Mouse (Mus musculus) thymus, postnatal 4 days (tissue): ENCODE data around the gene Etv6.

ENCODE experiments used
- DNase-seq: peaks from one replicate; pipeline ENCODE4 v3.0.0; 2021

The Etv6 gene

GRCm38 (mm10) chr6:134175059-134175458 is 139.6 kb downstream of the Etv6 start:
- DNase-seq, result no peak

- DNase-seq, result no peak
Measured at GRCm38 (mm10) chr6:134177196-134177595, 141.7 kb downstream of the Etv6 start.

DNA sequence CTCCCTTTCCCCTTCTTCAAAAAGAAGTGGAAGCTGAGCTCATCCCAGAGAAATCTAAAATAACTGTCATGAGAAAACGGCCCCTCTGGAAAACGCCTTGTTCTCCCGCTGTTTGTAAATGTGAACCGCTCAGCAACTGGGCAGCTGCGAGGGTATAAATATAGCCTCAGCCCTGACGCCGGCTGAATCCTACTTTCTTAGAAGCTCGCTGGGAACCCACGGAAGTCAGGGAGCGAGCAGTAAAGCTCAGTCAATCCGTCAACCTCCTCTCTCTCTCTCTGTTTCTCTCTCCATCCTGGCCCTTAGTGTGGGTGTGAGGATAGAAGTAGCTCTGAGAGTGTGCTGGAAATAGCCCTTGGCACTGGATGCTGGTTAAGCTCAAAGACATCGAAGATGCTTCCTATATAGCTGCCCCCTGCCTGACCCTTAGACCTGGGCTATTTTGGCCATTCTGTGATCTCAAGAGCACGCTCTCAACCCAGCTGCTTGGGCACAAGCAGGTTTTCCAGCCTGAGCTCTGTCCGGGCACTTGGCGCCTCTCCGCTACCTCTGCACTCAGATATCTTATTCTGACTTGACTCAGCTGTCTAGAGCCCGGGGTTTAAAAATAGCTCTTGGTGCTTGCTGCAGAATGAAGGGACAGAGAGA is 146.9 kb downstream of the Etv6 start:
- no peak for DNase-seq

DNA sequence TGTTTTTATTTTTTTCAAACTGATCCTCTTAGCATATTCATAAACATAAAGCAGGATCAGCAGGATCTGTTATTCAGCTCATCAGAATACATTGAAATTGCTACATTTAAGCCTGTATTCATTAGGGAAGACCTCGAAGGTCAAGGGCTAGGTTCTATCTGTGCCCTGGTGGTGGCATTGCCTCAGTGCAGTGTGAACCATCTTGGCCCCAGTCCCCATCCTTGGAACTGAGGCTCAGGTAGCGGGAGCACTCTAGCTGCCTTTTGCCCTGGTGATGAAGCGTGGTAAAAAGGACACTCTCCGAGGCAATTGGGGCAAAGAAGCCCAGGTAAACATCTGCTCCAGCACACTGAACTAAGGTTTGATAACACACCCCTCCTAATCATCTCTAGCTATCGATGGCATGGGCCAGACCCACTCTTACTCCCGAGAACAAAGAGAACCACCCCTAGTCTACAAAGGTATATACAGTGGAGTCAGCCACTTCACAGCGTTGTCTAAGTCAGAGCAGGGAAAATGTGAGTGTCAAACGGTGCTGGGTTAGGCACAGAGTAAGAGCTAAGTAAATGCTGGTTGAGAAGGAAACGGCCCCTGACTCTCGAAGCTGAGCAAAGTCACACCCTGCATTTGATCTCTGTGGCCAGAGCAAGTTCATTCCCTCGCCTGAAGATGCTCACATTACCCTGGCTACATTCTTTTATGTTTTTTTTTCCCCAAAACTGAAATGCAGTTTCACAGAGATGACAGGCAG is 148.3 kb downstream of the Etv6 start:
- no peak for DNase-seq

DNA sequence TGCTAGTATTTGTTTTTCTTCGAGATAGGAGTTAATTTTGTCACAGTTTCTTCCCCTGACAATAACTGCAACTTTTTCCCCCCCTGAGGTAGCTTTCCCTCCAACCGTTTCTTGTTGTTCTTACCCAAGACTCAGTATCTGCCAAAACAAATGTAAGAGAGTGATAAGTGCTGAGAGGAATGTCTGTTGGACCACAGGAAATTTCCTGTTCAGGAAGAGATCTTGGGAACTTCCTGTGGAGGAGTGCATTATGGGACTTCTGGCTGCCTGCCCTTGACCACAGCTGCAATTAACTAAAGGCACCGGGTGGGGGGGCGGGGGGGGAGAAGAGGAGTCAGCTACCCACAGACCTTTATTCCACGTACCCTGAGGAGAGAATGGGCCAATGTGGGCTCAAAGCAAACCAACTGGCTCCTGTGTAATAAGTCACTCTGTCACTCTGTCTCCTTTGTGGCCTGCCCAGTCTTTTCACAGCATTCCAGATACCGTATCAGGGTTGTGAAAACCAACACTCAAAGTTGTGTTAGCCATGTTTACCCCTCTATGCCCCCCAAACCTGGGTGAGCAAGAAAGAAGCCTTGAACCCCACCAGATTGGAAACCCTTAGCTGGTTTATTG is 150.9 kb downstream of the Etv6 start:
- DNase-seq, result no peak

- no peak for DNase-seq
Measured at GRCm38 (mm10) chr6:134188719-134189118, 153.2 kb downstream of the Etv6 start.

GRCm38 (mm10) chr6:134189174-134189573 is 153.7 kb downstream of the Etv6 start:
- no peak for DNase-seq

DNA sequence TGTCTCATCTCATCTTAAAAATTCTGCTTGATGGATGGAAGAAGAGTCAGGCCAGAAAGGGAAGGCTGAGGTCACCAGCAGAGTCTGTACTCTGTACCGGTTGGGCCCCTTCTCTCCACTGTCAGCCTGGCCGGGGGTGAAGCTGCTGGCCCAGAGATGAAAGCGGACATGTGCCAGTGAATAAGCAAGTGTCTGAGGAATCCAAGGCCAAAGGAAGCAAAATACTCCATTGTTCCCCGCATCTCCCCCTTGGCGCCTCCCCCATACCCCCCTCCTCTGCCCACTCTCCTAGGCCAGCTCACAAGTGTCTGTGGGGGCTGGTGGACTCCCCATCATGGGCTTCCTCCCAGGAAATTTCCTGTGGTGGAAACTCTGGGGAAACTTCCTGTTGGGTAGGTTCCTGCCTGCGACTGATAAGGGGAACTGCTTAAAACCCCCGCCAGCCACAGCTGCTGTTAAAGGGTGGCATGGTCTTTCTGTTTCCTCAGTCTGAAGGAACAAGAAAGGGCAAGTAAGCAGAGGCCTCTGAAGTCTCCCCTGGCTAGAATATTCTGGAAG is 154.2 kb downstream of the Etv6 start:
- DNase-seq, result peak; percentile 46

DNA sequence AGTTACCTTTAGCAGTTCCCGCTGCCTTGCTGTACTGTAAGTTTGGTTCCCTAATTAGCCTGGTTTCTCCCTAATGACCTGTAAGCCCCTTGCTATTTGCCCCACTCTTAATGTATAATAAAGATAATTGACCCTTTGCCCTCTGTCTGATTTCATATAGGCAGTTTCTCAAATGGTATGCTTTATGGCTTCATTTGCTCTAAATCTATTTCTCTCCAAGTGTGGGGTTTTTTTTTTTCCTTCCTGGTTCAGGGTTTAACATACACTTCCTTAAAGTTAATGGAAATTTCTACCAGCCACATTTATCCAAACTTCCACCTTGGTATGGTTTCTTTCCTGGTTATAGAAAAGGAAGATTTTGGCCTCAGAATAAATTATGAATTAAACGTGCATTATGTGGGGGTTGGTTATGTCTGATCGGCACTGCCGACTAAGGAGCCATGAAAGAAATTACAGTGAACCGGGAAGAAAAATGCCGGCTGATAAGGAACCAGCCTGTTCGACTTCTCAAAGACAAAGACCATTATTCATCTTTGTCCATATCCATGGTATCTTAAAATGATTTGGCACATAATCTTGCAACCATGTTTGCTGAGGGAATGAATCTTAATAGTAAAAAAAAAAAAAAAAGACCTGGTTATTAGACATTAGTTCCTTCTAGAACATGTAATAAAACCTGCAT is 155.2 kb downstream of the Etv6 start:
- DNase-seq, result no peak

- DNase-seq, result no peak
Measured at GRCm38 (mm10) chr6:134192710-134193109, 157.2 kb downstream of the Etv6 start.

DNA sequence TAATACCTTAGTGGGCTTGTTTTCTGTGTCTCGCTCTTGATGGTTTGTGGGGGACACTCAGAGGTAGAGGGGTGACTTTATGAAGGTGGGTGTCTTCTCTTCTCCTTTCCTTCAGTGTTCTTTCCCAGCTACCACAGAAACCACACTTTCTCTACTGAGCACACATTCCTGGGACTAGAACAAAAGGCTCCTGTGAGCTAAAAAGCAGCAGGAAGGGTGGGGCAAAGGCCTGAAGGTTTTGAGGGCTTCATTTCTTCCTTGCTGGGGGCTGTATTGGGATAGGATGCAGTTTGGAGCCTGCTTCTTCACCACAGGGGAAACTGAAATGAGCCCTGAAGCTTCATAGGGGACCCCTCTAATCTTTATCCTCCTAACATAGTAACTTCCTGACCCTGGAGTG is 164.4 kb downstream of the Etv6 start:
- DNase-seq, result no peak

DNA sequence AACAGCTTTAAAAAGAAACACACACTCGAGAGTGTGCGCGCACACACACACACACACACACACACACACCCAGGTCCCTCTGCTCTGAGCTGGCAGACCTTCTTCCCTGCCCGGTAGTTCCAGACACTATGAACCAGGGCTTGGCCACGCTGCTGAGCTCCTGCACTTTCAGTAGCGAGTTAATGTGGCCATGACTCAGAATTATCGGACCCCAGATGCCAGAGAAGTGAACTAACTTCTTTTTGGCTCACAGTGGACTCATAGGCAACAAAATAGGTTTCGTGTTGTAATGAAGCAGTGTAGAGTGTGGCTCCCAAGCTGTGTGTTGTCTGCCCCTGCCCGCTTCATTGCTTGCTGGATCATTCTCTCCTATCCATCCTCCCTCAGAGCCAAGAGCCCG is 165.1 kb downstream of the Etv6 start:
- DNase-seq, result no peak

- DNase-seq, result no peak
Measured at GRCm38 (mm10) chr6:134202176-134202575, 166.7 kb downstream of the Etv6 start.

- no peak for DNase-seq
Measured at GRCm38 (mm10) chr6:134205163-134205562, 169.7 kb downstream of the Etv6 start.

DNA sequence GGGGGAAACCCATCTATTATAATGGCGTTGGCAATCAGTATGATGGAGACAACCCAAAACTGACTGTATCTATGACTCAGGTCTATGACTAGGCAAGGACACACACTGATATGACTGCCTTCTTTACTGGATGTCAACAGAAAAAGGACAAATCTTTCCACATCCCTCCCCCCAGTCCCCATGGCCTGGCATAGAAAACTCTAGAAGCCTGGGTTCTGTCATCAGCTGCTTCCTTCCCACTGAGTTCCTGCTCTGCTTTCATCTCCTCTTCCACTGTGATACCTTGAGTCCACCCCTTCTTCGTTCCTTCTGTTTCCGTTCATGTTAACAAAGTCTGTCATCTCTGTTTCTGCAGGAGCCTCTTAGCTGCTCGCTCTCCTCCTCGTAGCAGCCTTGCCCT is 170.2 kb downstream of the Etv6 start:
- no peak for DNase-seq

DNA sequence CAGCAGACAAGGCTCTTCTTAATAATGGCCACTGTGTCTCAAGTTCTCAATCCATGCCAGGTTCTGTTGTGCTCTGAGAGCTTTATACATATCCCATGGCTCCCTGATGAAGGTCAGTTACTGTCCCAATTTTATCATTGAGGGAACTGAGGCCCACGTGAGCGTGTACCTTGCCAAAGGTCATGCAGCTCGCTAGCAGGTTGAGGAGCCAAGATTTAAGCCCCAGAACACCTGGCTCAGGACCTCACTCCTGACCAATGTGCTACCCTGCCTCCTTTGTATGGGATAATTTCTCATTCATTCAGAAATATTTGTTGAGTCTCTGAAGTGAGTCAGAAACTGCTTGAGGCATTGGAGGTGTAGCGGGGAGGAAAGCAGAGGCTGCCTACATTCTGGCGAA is 170.8 kb downstream of the Etv6 start:
- DNase-seq, result no peak

DNA sequence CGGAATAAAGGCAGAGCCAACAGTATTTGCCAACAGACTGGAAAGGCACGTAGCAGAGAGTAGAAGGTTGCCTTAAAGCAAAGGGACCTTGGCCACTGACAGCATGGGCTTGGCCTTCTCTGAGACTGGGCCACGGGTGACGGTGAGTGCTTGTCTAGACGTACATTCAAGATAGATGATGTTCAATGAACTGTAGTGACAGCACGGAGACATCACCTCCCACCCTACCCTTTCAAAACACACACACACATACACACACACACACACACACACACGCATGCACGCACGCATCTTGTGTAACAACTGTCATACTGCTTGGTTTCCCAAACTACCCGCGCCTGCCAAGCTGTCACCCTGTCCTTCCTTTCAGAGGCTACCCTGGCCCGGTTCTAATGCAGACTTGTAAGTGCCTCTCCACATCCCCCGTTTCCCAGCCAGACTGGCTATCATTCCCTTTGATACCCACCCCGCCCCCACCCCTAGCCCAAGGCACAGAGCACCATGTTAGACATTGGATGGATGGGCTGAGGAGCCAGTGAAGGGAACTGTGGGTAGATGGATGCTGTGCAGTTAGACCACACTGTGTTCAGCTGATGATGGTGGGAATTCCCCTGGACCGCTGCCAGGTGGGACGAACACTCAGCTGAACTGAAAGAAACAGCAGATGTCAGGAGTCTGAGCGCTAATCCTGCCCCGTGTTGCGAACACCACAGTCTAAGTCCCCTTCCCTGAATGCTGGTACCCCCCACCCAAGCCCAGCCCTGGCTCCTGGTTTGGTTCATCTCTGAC is 172.1 kb downstream of the Etv6 start:
- DNase-seq, result no peak

DNA sequence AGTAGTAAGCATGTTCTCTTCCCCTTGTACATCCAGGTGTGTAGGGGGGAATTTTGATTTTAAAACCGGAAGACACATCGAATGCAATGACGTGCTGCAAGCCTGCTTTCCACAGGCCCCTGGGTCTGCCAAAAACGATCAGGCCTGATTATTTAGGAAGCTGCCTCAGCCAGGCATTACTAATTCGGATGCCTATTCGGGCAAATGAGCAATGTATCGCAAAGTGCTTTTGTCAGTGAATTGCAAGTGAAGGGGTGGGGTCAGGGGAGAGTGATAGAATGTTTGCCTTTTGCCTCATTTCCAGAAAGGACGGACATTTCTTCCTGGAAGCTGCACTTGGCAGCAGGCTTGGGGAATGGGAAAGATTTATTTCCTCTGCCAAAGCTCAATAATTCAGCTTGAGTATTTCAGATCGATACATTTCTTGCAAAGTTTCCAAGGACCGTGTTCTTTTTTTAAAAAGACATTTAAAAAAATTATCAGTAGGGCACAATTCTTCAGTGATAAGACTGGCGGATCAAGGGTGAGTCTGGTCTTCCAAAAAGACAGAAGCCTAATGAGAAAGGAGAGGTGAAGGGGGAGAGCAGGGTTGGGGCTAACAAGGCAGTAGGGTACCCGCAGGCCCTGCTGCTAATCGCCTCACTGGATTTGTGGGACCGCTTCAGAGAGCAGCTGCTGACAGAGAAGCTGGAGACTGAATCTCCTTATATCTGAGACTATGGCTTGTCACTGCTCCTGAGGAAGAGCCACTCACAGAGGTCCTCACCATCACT is 172.9 kb downstream of the Etv6 start:
- DNase-seq, result no peak

GRCm38 (mm10) chr6:134210675-134211457 is 175.4 kb downstream of the Etv6 start:
- no peak for DNase-seq

GRCm38 (mm10) chr6:134211458-134211776 is 175.9 kb downstream of the Etv6 start:
- DNase-seq, result no peak

GRCm38 (mm10) chr6:134217747-134218146 is 182.2 kb downstream of the Etv6 start:
- no peak for DNase-seq
